Mouse (Mus musculus) heart, postnatal 10 days (tissue): Measurements from ENCODE around the gene Gm6358. TPM values are rescaled to one million over a fixed set of nuclear protein-coding genes. Genes with fewer than 3 reads are reported as not detected.
"Not testable (repeated sequence)": the region's sequence is repeated elsewhere in the genome, so short reads cannot be mapped to it uniquely, and the experiment has no call there.

Experiments used
- DNase-seq, 2 experiments: peaks; one replicate each; pipeline ENCODE4 v3.0.0; 2021
- intact Hi-C: fragments of 180-260 bp; cut with DNase I; formaldehyde crosslinking; loops from one replicate; pipeline ENCODE4 v1.15.1; 2025
- total RNA-seq, 2 experiments: library from RNA; stranded (reverse); gene quantifications; 2 replicates each; pipeline ENCODE4 v1.2.3; 2021

Gene Gm6358
- not detected for total RNA-seq

- no peak for DNase-seq
- intact Hi-C loops, result no loop called here
These were observed at the start of gene Gm6358 for GRCm38 (mm10) chr16:89140551-89140950. Gene Gm6358 (plus strand): TSS chr16:89140851.

GRCm38 (mm10) chr16:89150786-89151185, 10.1 kb downstream of the Gm6358 start, which contains the start of gene Gm10061:
Gene Gm10061 (plus strand): TSS chr16:89151086.
- DNase-seq, result no peak
- intact Hi-C loops, result no loop called here

GRCm38 (mm10) chr16:89157652-89158051, 17.0 kb downstream of the Gm6358 start, which contains the start of gene Gm9789:
Gene Gm9789 (plus strand): TSS chr16:89157952.
- intact Hi-C loops, result no loop called here
- DNase-seq, result no peak

GRCm38 (mm10) chr16:89169190-89169589, 28.5 kb downstream of the Gm6358 start, which contains the start of gene Gm7735:
Gene Gm7735 (plus strand): TSS chr16:89169490.
- DNase-seq, intact Hi-C loops: not testable (repeated sequence)

- intact Hi-C loops, result no loop called here
- no peak for DNase-seq
These were observed 33.8 kb downstream of the Gm6358 start, which contains the start of gene 1110057P08Rik for GRCm38 (mm10) chr16:89174435-89174834. Gene 1110057P08Rik (plus strand): TSS chr16:89174735.

GRCm38 (mm10) chr16:89188621-89189020, 48.0 kb downstream of the Gm6358 start:
- intact Hi-C loops, result no loop called here
- DNase-seq, result no peak

Other genes starting within 250 kb of the Gm6358 start
- not detected for gene Krtap19-5, start 244.4 kb upstream of the Gm6358 start, total RNA-seq
- gene Krtap19-9b, start 208.6 kb upstream of the Gm6358 start, total RNA-seq, result not detected
- not detected for gene Krtap16-3, start 178.0 kb upstream of the Gm6358 start, total RNA-seq
- not detected for gene Krtap22-2, start 130.1 kb upstream of the Gm6358 start, total RNA-seq
- gene Gm10229, start 125.6 kb upstream of the Gm6358 start, total RNA-seq, result not detected
- not detected for gene Krtap6-1, start 109.2 kb upstream of the Gm6358 start, total RNA-seq
- not detected for gene Gm10228, start 99.4 kb upstream of the Gm6358 start, total RNA-seq
- not detected for gene Krtap6-5, start 93.0 kb upstream of the Gm6358 start, total RNA-seq
- not detected for gene 1110025L11Rik, start 76.8 kb upstream of the Gm6358 start, total RNA-seq
- not detected for gene Krtap6-3, start 56.8 kb upstream of the Gm6358 start, total RNA-seq
- not detected for gene Gm10061, start 10.2 kb downstream of the Gm6358 start, total RNA-seq
- not detected for gene Gm9789, start 17.1 kb downstream of the Gm6358 start, total RNA-seq
- not detected for gene Gm7735, start 28.6 kb downstream of the Gm6358 start, total RNA-seq
- not detected for gene 1110057P08Rik, start 33.9 kb downstream of the Gm6358 start, total RNA-seq
- not detected for gene Krtap20-2, start 65.0 kb downstream of the Gm6358 start, total RNA-seq